Mouse (Mus musculus): ENCODE data around the gene Gpr135.

Gpr135 gene

DNA sequence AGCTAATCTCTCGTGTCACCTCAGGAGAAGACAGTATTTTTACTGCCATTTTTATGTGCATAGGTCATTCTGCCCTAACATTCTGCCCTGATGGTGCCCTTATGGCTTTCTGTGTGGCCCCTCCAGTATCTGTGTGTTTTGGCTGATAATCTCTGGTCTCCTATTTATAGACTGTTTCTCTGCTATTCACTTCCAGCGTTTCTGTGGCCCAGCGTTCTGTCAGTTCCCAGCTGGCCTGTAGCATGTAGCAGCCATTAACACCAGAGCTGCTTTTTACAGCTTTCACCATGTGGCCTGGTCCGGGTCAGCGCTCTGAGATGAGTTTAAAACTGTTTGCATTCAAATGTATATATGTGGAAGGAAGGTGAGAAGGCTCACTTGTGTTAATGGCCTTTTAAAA lies 49.4 kb downstream of the Gpr135 start:
- TF ChIP-seq CTCF (conservative IDR thresholded peaks at IDR 0.05; ENCODE audit: low read length): no peak
- no peak for TF ChIP-seq NANOG (IDR thresholded peaks at IDR 0.05; ENCODE audit: borderline replicate concordance, low read length)
- TF ChIP-seq POU5F1 (IDR thresholded peaks at IDR 0.05; ENCODE audit: borderline replicate concordance, low read length): no peak
- Histone ChIP-seq H3K4me3 (replicated peaks; ENCODE audit: low read length) (no peak overlapping the region), H3K4me1 (replicated peaks; ENCODE audit: low read depth, low read length) (no peaks in the 10 kb centered on the region), H3K27me3 (ENCODE audit: insufficient read depth, low read length) (no peaks in the 10 kb centered on the region), H3K9me3 (ENCODE audit: low read length) (peaks cover 5% of the 10 kb centered on the region; the same call in 1 of the 2 replicates), H3K36me3 (ENCODE audit: insufficient read depth, low read length) (no peaks in the 10 kb centered on the region)

DNA sequence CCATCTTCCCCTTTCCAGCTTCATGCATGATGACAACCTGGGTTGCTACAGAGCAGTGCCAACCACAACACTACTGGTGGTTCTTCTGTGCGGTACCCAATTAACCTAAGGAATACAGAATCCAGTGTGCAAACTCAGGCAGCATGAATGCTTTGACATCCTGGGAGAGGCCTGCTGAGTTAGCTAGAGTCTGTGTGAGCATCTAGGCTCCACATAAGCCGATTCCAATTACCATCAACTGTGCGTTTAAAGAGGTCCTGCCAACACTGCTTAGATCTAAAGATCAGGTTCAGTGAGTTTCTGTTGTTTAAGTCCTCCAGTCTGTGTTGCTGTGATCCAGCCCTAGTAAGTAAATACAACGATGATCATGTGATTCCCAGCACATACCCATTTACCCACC lies 50.6 kb downstream of the Gpr135 start:
- no peaks in the 10 kb centered on the region for H3K4me1 ChIP-seq (replicated peaks; ENCODE audit: low read depth, low read length)
- no peaks in the 10 kb centered on the region for H3K27me3 ChIP-seq (ENCODE audit: insufficient read depth, low read length)
- peaks cover 5% of the 10 kb centered on the region; the same call in 1 of the 2 replicates for H3K9me3 ChIP-seq (ENCODE audit: low read length)
- TF ChIP-seq CTCF (conservative IDR thresholded peaks at IDR 0.05; ENCODE audit: low read length): no peak
- no peak overlapping the region for H3K4me3 ChIP-seq (replicated peaks; ENCODE audit: low read length)
- no peaks in the 10 kb centered on the region for H3K36me3 ChIP-seq (ENCODE audit: insufficient read depth, low read length)
